Mouse (Mus musculus) olfactory bulb, adult 2 months (tissue): ENCODE results near the gene Rsad2.

Experiments used
- CTCF ChIP-seq: fragments of 200-500 bp; IDR thresholded peaks from 2 replicates; pipeline ENCODE4 v1.5.1; 2012; ENCODE audit warnings: low read depth, mild to moderate bottlenecking, low read length, moderate library complexity; ENCODE audit not compliant: insufficient read depth
- POLR2A ChIP-seq: fragments of 200-500 bp; IDR thresholded peaks from 2 replicates; pipeline ENCODE4 v1.6.1; 2012; ENCODE audit warnings: mild to moderate bottlenecking, low read depth, low read length, moderate library complexity; ENCODE audit not compliant: insufficient read depth

DNA sequence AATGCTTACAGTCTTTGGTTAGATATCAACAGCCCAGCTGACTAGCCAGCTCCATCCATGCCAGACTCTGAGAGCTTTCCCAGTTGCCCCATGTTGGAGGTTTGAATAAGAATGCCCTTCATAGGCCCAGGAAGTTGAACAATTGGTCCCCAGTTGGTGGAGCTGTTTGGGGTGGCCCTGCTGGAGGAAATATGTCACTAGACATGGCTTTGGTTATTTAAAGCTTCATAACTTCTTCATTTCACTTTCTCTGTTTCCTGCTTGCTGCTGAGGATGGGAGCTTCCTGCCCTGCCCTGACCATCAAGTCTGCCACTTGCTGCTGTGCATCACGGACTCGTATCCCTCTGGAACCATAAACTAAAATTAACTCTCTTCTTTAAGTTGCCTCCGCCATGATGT, 45.8 kb downstream of the Rsad2 start:
- TF ChIP-seq CTCF (no peak), POLR2A (no peak)
